Mouse (Mus musculus) liver, adult 2 months (tissue): ENCODE measurements around the gene Rhog. TPM values are rescaled to one million over a fixed set of nuclear protein-coding genes. Genes with fewer than 3 reads are reported as not detected.

ENCODE experiments used
- DNase-seq: peaks from one replicate; pipeline ENCODE4 v3.0.0-alpha.2; 2011; ENCODE audit warnings: low read depth, low spot score; ENCODE audit errors: extremely low read depth
- H3K27ac ChIP-seq: fragments of 200-500 bp; replicated peaks from 2 replicates; pipeline ENCODE4 v1.5.1; 2012; ENCODE audit warnings: low read depth, mild to moderate bottlenecking, control low read depth, inconsistent platforms, low read length; ENCODE audit not compliant: insufficient read depth
- H3K27me3 ChIP-seq: fragments of 200-500 bp; 2 replicates; pipeline ENCODE4 v1.6.1; 2012; ENCODE audit warnings: mild to moderate bottlenecking, moderate library complexity, low read length, inconsistent platforms; ENCODE audit not compliant: control insufficient read depth, insufficient read depth
- H3K36me3 ChIP-seq: fragments of 200-500 bp; 2 replicates; pipeline ENCODE4 v1.6.1; 2012; ENCODE audit warnings: low read length, inconsistent platforms; ENCODE audit not compliant: control insufficient read depth, insufficient read depth
- H3K4me1 ChIP-seq: fragments of 200-500 bp; 2 replicates; pipeline ENCODE4 v1.6.1; 2011; ENCODE audit warnings: low read length; ENCODE audit not compliant: control insufficient read depth, insufficient read depth
- H3K4me3 ChIP-seq: fragments of 200-500 bp; 2 replicates; pipeline ENCODE4 v1.5.1; 2011; ENCODE audit warnings: low read depth, mild to moderate bottlenecking, control low read depth, low read length, moderate library complexity; ENCODE audit not compliant: insufficient read depth
- H3K79me2 ChIP-seq: fragments of 200-500 bp; 2 replicates; pipeline ENCODE4 v1.6.1; 2012; ENCODE audit warnings: inconsistent platforms, mild to moderate bottlenecking, low read length, moderate library complexity; ENCODE audit not compliant: control insufficient read depth, insufficient read depth
- H3K9ac ChIP-seq: fragments of 200-500 bp; 2 replicates; pipeline ENCODE4 v1.6.1; 2012; ENCODE audit warnings: low read depth, mild to moderate bottlenecking, control low read depth, inconsistent platforms, low read length
- CTCF ChIP-seq: fragments of 200-500 bp; IDR thresholded peaks from 2 replicates; pipeline ENCODE4 v1.5.1; 2011; ENCODE audit warnings: low read depth, low read length, control low read depth
- POLR2A ChIP-seq: fragments of 200-500 bp; IDR thresholded peaks from 2 replicates; pipeline ENCODE4 v1.6.1; 2011; ENCODE audit warnings: low read length, control low read depth; ENCODE audit not compliant: insufficient read depth; ENCODE audit errors: extremely low read depth
- WGBS: fragments of 180-500 bp; shearing (Covaris S2); methylation state at CpG from one replicate; pipeline ENCODE4 v1.1.7; 2018; 5-methylcytosine and 5-hydroxymethylcytosine counted together
- polyA plus RNA-seq: library from polyadenylated mRNA; depleted of rRNA; stranded (reverse); fragments of >200 nt; gene quantifications from 2 replicates; pipeline ENCODE4 v1.2.3, GENCODE M21; 2012
- total RNA-seq: library from RNA; depleted of rRNA; stranded (reverse); fragments of >200 nt; gene quantifications from 2 replicates; pipeline ENCODE4 v1.2.3, GENCODE M21; 2014

Rhog gene
- total and polyA plus RNA-seq, 2 experiments, result 3.9 to 26.3 TPM

DNA sequence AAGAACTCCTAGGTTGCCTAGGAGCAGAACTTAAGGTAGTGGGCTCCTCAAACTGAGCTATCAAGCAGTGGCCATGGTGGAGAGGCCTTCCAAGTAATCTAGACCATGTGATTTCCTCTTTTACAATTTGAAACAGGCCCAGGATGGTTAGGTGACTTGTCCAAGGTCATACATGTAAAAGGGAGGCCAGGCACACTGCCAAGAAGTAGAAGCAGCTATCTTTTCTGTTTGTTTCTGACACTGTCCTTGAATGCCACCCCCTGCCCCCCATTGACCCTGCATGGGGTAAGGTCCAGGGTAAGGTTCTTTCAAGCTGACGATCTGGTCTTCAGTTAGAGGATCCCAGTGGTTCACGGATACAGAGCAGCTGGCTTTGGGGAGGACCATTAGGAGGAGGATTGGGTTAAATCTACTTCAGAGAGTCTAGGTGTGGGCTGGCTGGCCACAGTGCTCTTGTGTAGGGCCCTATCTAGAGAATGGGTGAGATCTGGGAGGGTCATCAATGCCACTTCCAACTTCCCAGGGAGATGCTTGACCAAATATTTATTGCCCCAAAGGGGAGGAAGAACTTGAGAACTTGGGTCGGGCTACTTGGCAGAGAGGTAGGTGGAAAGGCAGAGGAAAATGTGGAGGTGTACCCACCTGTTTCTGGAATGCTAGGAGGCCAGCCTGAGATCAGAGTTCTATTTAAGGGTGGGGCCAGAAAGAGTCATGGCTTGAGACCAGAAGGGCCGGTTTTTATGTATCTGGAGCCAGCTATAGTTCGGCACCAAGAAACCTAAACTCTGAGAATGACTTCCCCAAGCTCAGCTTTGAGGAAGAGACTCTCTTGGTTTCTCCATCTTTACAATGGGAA lies 31.7 kb downstream of the Rhog start:
- DNase-seq, result peak; percentile 62
- no peaks in the 10 kb centered on the region for H3K79me2 ChIP-seq
- H3K9ac ChIP-seq, result no peak overlapping the region
- TF ChIP-seq CTCF (no peak), POLR2A (no peak)
- no peak overlapping the region for H3K27ac ChIP-seq
- no peaks in the 10 kb centered on the region for H3K27me3 ChIP-seq
- peaks cover 5% of the 10 kb centered on the region; the same call in 1 of the 2 replicates for H3K36me3 ChIP-seq
- peaks cover 2% of the 10 kb centered on the region; the same call in 1 of the 2 replicates for H3K4me1 ChIP-seq
- WGBS, result 52% methylated on average over 5 of the region's 5 CpGs
- no peak overlapping the region for H3K4me3 ChIP-seq

DNA sequence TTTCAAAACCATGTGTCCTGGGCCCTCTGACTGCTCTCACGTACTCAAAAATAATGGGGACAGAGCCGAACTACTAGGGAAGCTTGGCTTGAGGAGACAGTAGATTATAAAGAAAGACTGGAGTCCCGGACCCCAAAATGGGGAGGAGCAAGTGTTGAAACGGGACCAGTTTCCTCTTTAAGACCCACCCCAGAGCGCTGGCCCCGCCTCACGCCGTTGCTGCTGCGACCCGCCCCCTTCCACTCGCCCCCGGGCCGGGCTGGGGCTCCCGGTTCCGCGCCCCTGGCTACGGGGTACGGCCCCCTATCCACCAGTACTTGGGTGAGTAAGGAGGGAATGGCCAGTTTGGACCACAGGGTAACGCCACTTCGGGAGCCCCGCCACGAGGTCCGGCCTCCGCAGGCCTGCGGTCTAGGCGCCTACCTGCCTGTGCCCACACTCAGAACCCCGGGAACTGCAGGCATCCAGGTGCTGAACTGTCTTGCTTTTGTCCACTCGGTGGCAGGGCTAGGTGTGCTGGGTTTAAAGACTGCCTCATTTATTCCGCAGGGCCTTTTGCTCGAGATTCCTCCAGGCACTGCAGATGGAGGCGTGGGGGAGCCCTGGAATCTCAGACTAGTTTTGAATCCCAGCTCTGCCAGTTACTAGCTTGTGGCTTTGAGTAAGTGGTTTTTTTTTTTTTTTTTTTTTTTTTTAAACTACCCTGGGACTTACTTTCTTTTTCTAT lies 32.9 kb downstream of the Rhog start:
- H3K4me3 ChIP-seq, result peak overlapping the region; percentile 91
- peak overlapping the region; percentile 82 for H3K9ac ChIP-seq
- H3K27ac ChIP-seq, result peak overlapping the region; percentile 41
- no peaks in the 10 kb centered on the region for H3K27me3 ChIP-seq
- no peak for TF ChIP-seq POLR2A
- TF ChIP-seq CTCF, result no peak
- DNase-seq, result peak; percentile 48
- no peaks in the 10 kb centered on the region for H3K79me2 ChIP-seq
- WGBS, result 1% methylated on average over 31 of the region's 31 CpGs
- peaks cover 5% of the 10 kb centered on the region; the same call in 1 of the 2 replicates for H3K36me3 ChIP-seq
- peaks cover 2% of the 10 kb centered on the region; the same call in 1 of the 2 replicates for H3K4me1 ChIP-seq

DNA sequence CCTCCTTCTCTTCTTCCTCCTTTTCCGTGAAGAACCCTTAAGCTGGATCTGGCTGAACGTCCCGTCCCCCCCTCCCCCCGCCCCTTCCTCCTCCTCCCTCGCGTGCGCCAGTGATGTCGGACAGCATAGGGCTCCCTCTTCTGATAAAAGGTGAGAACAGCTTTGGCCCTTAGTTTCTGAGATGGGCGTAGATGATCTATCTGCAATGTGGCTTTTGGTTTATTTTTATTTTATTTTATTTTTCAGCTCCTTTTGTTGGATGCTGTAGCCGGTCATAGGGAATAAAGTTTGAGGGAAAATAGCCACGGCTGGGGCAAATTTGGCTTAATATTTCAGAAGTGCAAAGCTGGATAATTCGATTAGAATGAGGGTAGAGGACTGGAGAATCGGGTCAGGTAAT lies 33.5 kb downstream of the Rhog start:
- H3K27ac ChIP-seq, result peak overlapping the region; percentile 30
- DNase-seq, result peak; percentile 39
- H3K36me3 ChIP-seq, result peaks cover 4% of the 10 kb centered on the region; the same call in 1 of the 2 replicates
- H3K79me2 ChIP-seq, result no peaks in the 10 kb centered on the region
- peak overlapping the region; percentile 82 for H3K9ac ChIP-seq
- H3K27me3 ChIP-seq, result no peaks in the 10 kb centered on the region
- peak overlapping the region; percentile 91 for H3K4me3 ChIP-seq
- WGBS, result under 1% methylated on average over 7 of the region's 13 CpGs
- peaks cover 2% of the 10 kb centered on the region; the same call in 1 of the 2 replicates for H3K4me1 ChIP-seq
- TF ChIP-seq POLR2A (no peak), CTCF (peak; percentile 58)

DNA sequence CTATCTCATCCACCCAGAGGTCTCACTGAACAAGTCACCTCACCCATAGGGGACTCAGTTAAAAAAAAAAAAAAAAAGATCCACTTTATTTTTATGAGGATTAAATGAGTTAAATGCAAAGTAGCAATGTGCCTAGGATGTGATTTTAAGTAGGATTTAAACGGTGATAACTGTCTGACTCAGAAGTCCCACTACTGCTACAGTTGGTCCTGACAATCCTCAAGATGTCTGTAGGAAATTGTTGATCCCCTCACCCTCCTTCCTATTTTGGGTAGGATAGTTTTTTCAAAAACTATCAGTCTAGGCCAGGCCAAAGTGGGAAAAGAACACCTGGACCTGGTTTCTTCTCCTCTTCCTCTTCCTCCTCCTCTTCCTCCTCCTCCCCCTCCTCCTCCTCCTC lies 34.0 kb downstream of the Rhog start:
- DNase-seq, result no peak
- Histone ChIP-seq H3K4me3 (no peak overlapping the region; the same call in 1 of the 2 replicates), H3K79me2 (no peaks in the 10 kb centered on the region), H3K27me3 (no peaks in the 10 kb centered on the region), H3K27ac (no peak overlapping the region), H3K4me1 (peaks cover 2% of the 10 kb centered on the region; the same call in 1 of the 2 replicates), H3K9ac (no peak overlapping the region), H3K36me3 (peaks cover 4% of the 10 kb centered on the region; the same call in 1 of the 2 replicates)
- 54% methylated on average over 1 of the region's 1 CpGs for WGBS
- no peak for TF ChIP-seq POLR2A
- TF ChIP-seq CTCF, result no peak

DNA sequence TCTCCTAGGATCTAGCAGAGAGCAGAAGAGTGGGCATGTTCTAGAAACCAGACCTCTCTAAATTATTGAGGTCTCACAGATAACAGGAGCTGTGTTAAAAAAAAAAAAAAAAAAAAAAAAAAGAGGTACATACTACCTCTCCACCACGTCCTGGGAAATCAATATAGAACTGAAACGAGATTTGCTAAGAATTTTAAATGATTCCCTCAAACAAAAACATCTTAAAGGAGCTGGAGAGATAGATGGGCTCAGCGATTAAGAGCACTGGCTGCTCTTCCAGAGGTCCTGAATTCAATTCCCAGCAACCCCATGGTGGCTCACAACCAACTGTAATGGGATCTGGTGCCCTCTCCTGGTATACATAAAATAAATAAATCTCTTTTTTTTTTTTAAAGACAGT lies 44.8 kb downstream of the Rhog start:
- no peak for TF ChIP-seq CTCF
- TF ChIP-seq POLR2A, result no peak
- H3K27me3 ChIP-seq, result no peaks in the 10 kb centered on the region
- no peak for DNase-seq
- H3K36me3 ChIP-seq, result no peaks in the 10 kb centered on the region
- peaks cover 15% of the 10 kb centered on the region for H3K79me2 ChIP-seq
- peak overlapping the region; percentile 30 for H3K9ac ChIP-seq
- H3K4me3 ChIP-seq, result peak overlapping the region; percentile 99
- peaks cover 11% of the 10 kb centered on the region for H3K4me1 ChIP-seq
- peak overlapping the region; percentile 76 for H3K27ac ChIP-seq
- WGBS, result 42% methylated on average over 3 of the region's 3 CpGs
